Mouse (Mus musculus) hindbrain, embryonic 16.5 days (tissue): ENCODE measurements at regions not wholly inside any gene's neighbourhood (a gene's known extent, or its start where the extent isn't known, plus 50 kb on each side); places are given as distances from the start of the nearest gene placed in this dataset.

Experiments used
- ATAC-seq: fragments of 200-750 bp; cut with Nextera tagmentation; 2 replicates; pipeline ENCODE4 v1.8.0; 2017; ENCODE audit warnings: moderate TSS enrichment, moderate library complexity
- H3K27ac ChIP-seq: fragments of 300-500 bp; sonication (generic); 2 replicates; pipeline ENCODE4 v1.5.1; 2014; ENCODE audit warnings: low read depth, mild to moderate bottlenecking, control low read depth, low read length, moderate library complexity
- H3K27me3 ChIP-seq: fragments of 300-500 bp; sonication (generic); replicated peaks from 2 replicates; pipeline ENCODE4 v1.6.1; 2014; ENCODE audit warnings: low read length; ENCODE audit not compliant: control insufficient read depth, insufficient read depth
- H3K36me3 ChIP-seq: fragments of 300-500 bp; sonication (generic); 2 replicates; pipeline ENCODE4 v1.6.1; 2014; ENCODE audit warnings: mild to moderate bottlenecking, low read length, moderate library complexity, mixed read lengths; ENCODE audit not compliant: control insufficient read depth, insufficient read depth
- H3K4me1 ChIP-seq: fragments of 300-500 bp; sonication (generic); 2 replicates; pipeline ENCODE4 v1.6.1; 2014; ENCODE audit warnings: low read depth, low read length; ENCODE audit not compliant: control insufficient read depth, insufficient read depth
- H3K4me2 ChIP-seq: fragments of 300-500 bp; sonication (generic); 2 replicates; pipeline ENCODE4 v1.6.1; 2014; ENCODE audit warnings: mild to moderate bottlenecking, low read length, control low read depth, moderate library complexity
- H3K4me3 ChIP-seq: fragments of 300-500 bp; sonication (generic); 2 replicates; pipeline ENCODE4 v1.5.1; 2014; ENCODE audit warnings: mild to moderate bottlenecking, low read length, control low read depth, moderate library complexity
- H3K9ac ChIP-seq: fragments of 300-500 bp; sonication (generic); 2 replicates; pipeline ENCODE4 v1.6.1; 2014; ENCODE audit warnings: low read depth, mild to moderate bottlenecking, control low read depth, low read length, moderate library complexity
- H3K9me3 ChIP-seq: fragments of 300-500 bp; sonication (generic); 2 replicates; pipeline ENCODE4 v1.6.1; 2014; ENCODE audit warnings: mild to moderate bottlenecking, low read length, moderate library complexity; ENCODE audit not compliant: control insufficient read depth
- WGBS: fragments of 180-500 bp; shearing (Covaris S2); extraction: QIAGEN DNeasy Blood & Tissue Kit; methylation state at CpG from one replicate; pipeline ENCODE4 v1.1.7; 2014; 5-methylcytosine and 5-hydroxymethylcytosine counted together

GRCm38 (mm10) chr3:52897665-52898064 is 119.4 kb downstream of the Cog6 start:
- H3K9me3 ChIP-seq: no peaks in the 10 kb centered on the region

DNA sequence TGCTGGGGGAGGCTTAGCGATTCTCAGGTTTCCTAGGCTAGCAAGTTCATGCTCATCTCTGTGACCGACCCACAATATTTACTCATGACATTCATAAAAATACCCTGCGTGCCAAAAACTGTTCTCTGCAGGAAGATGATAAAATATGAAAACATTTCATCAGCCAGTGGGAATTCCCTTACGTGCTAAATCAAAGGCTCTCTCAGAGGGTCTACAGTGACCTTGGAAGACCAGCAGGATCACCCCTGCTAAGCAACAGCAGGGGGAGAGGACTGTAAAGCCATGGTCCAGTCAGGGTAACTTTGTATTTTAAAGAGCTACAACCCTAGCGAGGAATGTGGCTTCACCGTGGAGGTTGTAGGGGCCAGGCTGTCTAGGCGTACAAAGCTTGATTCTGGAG is 120.6 kb downstream of the Cog6 start:
- no peak overlapping the region for H3K27ac ChIP-seq
- ATAC-seq: no peak
- H3K4me1 ChIP-seq: no peaks in the 10 kb centered on the region
- H3K4me2 ChIP-seq: no peak overlapping the region
- no peaks in the 10 kb centered on the region for H3K27me3 ChIP-seq
- H3K36me3 ChIP-seq: no peaks in the 10 kb centered on the region
- H3K4me3 ChIP-seq: no peak overlapping the region
- no peak overlapping the region for H3K9ac ChIP-seq
- H3K9me3 ChIP-seq: no peaks in the 10 kb centered on the region
- 79% methylated on average over 7 of the region's 7 CpGs for WGBS

More at GRCm38 (mm10) chr3:52897665-52898064, 119.4 kb downstream of the Cog6 start:
- Histone ChIP-seq H3K4me3 (no peak overlapping the region), H3K27me3 (no peaks in the 10 kb centered on the region), H3K9ac (no peak overlapping the region), H3K27ac (no peak overlapping the region), H3K4me2 (no peak overlapping the region), H3K36me3 (no peaks in the 10 kb centered on the region), H3K4me1 (no peaks in the 10 kb centered on the region)
- WGBS: 73% methylated on average over 4 of the region's 4 CpGs
- no peak for ATAC-seq

GRCm38 (mm10) chr3:52895751-52896150 is 121.3 kb downstream of the Cog6 start:
- Histone ChIP-seq H3K4me1 (no peaks in the 10 kb centered on the region), H3K9me3 (no peaks in the 10 kb centered on the region), H3K4me3 (no peak overlapping the region), H3K4me2 (no peak overlapping the region), H3K36me3 (no peaks in the 10 kb centered on the region), H3K27ac (no peak overlapping the region), H3K9ac (no peak overlapping the region), H3K27me3 (no peaks in the 10 kb centered on the region)
- ATAC-seq: no peak
- 93% methylated on average over 5 of the region's 5 CpGs for WGBS

DNA sequence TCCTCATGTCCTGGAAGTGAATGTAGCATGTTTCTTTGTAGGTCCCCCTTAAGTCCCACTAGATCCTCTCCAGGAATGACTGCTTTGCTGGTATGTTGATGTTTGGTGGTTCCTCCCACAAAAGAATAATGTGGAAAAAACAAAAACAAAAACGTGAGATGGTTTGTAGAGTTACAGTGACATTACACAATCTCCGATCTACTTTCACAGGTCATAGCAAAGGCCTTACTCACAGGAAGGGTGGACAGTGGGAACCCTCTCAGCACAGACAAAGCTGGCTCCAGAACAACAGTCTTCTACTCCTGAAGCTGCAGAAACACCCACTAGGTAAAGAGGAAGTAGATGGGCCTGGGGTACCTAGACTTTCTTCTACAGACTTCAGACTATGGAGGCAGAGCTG is 122.2 kb downstream of the Cog6 start:
- Histone ChIP-seq H3K36me3 (no peaks in the 10 kb centered on the region), H3K4me1 (no peaks in the 10 kb centered on the region), H3K27ac (no peak overlapping the region), H3K4me2 (no peak overlapping the region), H3K4me3 (no peak overlapping the region), H3K27me3 (no peaks in the 10 kb centered on the region), H3K9me3 (no peaks in the 10 kb centered on the region), H3K9ac (no peak overlapping the region)
- ATAC-seq: no peak
- 82% methylated on average over 2 of the region's 2 CpGs for WGBS

DNA sequence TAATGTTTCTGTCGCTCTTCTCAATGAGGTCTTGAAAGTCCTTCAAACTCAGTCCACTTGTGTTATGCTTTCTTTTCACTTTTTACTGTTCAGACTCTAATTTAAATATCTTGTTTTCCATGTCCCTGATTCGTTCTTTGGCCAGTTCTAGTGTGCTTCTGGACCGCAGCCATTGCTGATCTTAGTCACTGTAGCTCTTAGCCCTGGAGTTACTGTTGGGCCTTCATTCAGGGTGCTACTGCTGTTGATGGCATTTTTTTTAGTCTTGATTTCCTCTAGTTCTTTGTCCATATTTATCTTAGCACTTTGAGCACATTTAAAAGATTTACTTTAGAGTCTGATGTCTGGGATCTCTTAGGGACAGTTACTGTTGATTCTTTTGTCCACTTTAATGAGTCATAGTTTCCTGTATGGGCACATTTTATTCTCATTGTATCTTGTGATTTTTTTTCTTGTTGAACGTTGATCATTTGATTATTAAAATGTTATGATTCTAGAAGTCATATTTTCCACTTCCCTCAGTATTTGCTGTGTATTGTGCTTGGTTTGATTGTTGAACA is 127.8 kb downstream of the Cog6 start:
- H3K27ac ChIP-seq: no peak overlapping the region
- no peak overlapping the region for H3K4me3 ChIP-seq
- WGBS: 80% methylated on average over 4 of the region's 4 CpGs
- no peaks in the 10 kb centered on the region for H3K4me1 ChIP-seq
- no peak overlapping the region for H3K9ac ChIP-seq
- H3K27me3 ChIP-seq: no peaks in the 10 kb centered on the region
- no peak for ATAC-seq
- no peaks in the 10 kb centered on the region for H3K36me3 ChIP-seq
- H3K9me3 ChIP-seq: no peaks in the 10 kb centered on the region
- no peak overlapping the region for H3K4me2 ChIP-seq

DNA sequence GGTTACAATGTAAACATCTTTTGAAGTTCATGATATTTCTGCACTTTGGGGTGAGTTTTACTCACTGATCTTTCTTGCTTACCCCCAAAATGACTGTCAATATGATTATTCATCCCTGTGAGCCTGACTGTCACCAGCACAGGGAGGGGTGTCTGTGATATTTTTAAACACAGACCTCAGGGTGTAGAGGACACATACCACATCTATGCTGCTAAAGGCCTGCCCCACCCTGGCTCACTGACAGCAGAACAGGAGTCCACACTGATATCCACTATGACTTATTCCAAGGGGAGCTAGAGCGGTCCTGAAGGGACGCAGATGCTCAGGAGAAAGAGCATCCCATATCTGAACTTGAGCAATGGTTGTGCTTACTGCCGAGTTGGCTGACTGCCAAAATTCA is 135.1 kb downstream of the Cog6 start:
- no peaks in the 10 kb centered on the region for H3K4me1 ChIP-seq
- no peak overlapping the region for H3K9ac ChIP-seq
- no peak overlapping the region for H3K27ac ChIP-seq
- no peak for ATAC-seq
- H3K4me3 ChIP-seq: no peak overlapping the region
- no peaks in the 10 kb centered on the region for H3K9me3 ChIP-seq
- H3K27me3 ChIP-seq: no peaks in the 10 kb centered on the region
- no peaks in the 10 kb centered on the region for H3K36me3 ChIP-seq
- 84% methylated on average over 3 of the region's 3 CpGs for WGBS
- H3K4me2 ChIP-seq: no peak overlapping the region

DNA sequence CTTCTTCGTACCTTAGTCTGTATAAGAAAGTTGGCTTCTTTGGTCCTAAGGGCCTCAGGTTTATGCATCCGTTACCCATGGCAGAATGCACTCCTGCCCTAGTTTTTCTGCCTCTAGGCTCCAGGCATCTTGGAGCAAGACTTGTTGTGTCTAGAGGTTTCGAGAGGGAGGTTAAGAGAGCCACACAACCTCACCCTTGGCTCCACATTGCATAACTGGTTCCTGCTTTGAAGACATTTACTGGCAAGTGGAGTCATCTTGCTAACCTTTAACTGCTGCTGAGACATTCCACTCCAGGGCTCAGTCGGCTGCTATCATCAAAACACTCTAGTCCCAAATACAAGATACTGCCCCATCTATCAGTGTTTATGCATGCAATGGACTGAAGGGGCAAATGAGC is 135.9 kb downstream of the Cog6 start:
- Histone ChIP-seq H3K9ac (no peak overlapping the region), H3K36me3 (no peaks in the 10 kb centered on the region), H3K9me3 (no peaks in the 10 kb centered on the region), H3K27me3 (no peaks in the 10 kb centered on the region), H3K4me1 (no peaks in the 10 kb centered on the region), H3K27ac (no peak overlapping the region), H3K4me3 (no peak overlapping the region), H3K4me2 (no peak overlapping the region)
- WGBS: 86% methylated on average over 4 of the region's 4 CpGs
- ATAC-seq: no peak

- ATAC-seq: no peak
These were observed 137.3 kb downstream of the Cog6 start for GRCm38 (mm10) chr3:52879700-52880099.

DNA sequence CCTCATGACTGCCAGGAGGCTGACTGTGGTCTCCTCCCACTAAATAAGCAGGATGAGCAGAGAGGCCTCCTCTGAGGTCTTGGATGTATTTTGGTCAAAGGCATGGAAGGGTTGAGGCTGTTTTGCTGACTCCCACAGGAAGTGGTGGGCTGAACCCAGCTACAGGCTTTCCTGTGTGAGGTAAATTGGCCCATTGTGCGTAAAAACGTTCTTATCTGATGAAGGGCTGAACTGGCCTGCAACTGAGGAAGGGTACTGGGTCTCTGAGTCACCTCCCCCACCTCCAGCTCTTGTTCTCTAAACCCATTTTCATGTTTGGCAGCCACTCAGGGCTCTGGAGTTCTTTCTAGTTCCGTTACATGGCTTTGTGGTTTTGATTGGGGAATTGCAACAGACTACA is 138.7 kb downstream of the Cog6 start:
- ATAC-seq: no peak
- no peak overlapping the region for H3K4me3 ChIP-seq
- 67% methylated on average over 3 of the region's 3 CpGs for WGBS

More at GRCm38 (mm10) chr3:52879700-52880099, 137.3 kb downstream of the Cog6 start:
- H3K27me3 ChIP-seq: no peaks in the 10 kb centered on the region
- 59% methylated on average over 10 of the region's 10 CpGs for WGBS
- H3K36me3 ChIP-seq: no peaks in the 10 kb centered on the region
- H3K27ac ChIP-seq: no peak overlapping the region
- H3K9me3 ChIP-seq: no peaks in the 10 kb centered on the region
- H3K4me2 ChIP-seq: peak overlapping the region; percentile 34
- no peak overlapping the region for H3K4me3 ChIP-seq
- H3K4me1 ChIP-seq: no peaks in the 10 kb centered on the region
- no peak overlapping the region for H3K9ac ChIP-seq

GRCm38 (mm10) chr3:52872260-52872659 is 144.8 kb downstream of the Cog6 start:
- H3K4me3 ChIP-seq: no peak overlapping the region
- no peaks in the 10 kb centered on the region for H3K4me1 ChIP-seq
- no peak overlapping the region for H3K27ac ChIP-seq
- H3K27me3 ChIP-seq: no peaks in the 10 kb centered on the region
- no peak overlapping the region for H3K9ac ChIP-seq
- ATAC-seq: no peak
- no peak overlapping the region for H3K4me2 ChIP-seq
- no peaks in the 10 kb centered on the region for H3K9me3 ChIP-seq
- H3K36me3 ChIP-seq: no peaks in the 10 kb centered on the region
- 90% methylated on average over 5 of the region's 5 CpGs for WGBS

More for the DNA sequence above, 138.7 kb downstream of the Cog6 start:
- Histone ChIP-seq H3K9ac (no peak overlapping the region), H3K4me1 (no peaks in the 10 kb centered on the region), H3K9me3 (no peaks in the 10 kb centered on the region), H3K27ac (no peak overlapping the region), H3K4me2 (no peak overlapping the region), H3K27me3 (no peaks in the 10 kb centered on the region), H3K36me3 (no peaks in the 10 kb centered on the region)
